Mouse (Mus musculus) neural tube, embryonic 11.5 days (tissue): ENCODE data around the gene Pacsin2. TPM values are rescaled to one million over a fixed set of nuclear protein-coding genes. Genes with fewer than 3 reads are reported as not detected.

Experiments
- ATAC-seq: fragments of 200-750 bp; cut with Nextera tagmentation; 2 replicates; pipeline ENCODE4 v1.8.0; 2017; ENCODE audit warnings: moderate number of reproducible peaks, mild to moderate bottlenecking, moderate TSS enrichment, moderate library complexity; ENCODE audit not compliant: insufficient read depth, low FRiP score, low TSS enrichment
- DNase-seq: peaks from one replicate; pipeline ENCODE4 v3.0.0-alpha.2; 2015; ENCODE audit warnings: low spot score
- H3K27ac ChIP-seq: fragments of 300-500 bp; sonication (generic); 2 replicates; pipeline ENCODE4 v1.5.1; 2014; ENCODE audit warnings: low read depth, mild to moderate bottlenecking, low read length
- H3K27me3 ChIP-seq: fragments of 300-500 bp; sonication (generic); 2 replicates; pipeline ENCODE4 v1.6.1; 2014; ENCODE audit warnings: mild to moderate bottlenecking, low read length, mixed read lengths; ENCODE audit not compliant: control insufficient read depth, insufficient read depth
- H3K36me3 ChIP-seq: fragments of 300-500 bp; sonication (generic); 2 replicates; pipeline ENCODE4 v1.6.1; 2014; ENCODE audit warnings: mild to moderate bottlenecking, low read length, moderate library complexity, mixed read lengths; ENCODE audit not compliant: control insufficient read depth, insufficient read depth
- H3K4me1 ChIP-seq: fragments of 300-500 bp; sonication (generic); 2 replicates; pipeline ENCODE4 v1.6.1; 2014; ENCODE audit warnings: low read length, mixed read lengths; ENCODE audit not compliant: control insufficient read depth, insufficient read depth
- H3K4me2 ChIP-seq: fragments of 300-500 bp; sonication (generic); 2 replicates; pipeline ENCODE4 v1.6.1; 2014; ENCODE audit warnings: low read depth, mild to moderate bottlenecking, moderate library complexity
- H3K4me3 ChIP-seq: fragments of 300-500 bp; sonication (generic); 2 replicates; pipeline ENCODE4 v1.5.1; 2014; ENCODE audit warnings: low read depth, low read length
- H3K9ac ChIP-seq: fragments of 300-500 bp; sonication (generic); 2 replicates; pipeline ENCODE4 v1.6.1; 2014; ENCODE audit warnings: mild to moderate bottlenecking, low read length
- H3K9me3 ChIP-seq: fragments of 300-500 bp; sonication (generic); 2 replicates; pipeline ENCODE4 v1.6.1; 2016; ENCODE audit warnings: low read length; ENCODE audit not compliant: control insufficient read depth
- WGBS: fragments of 180-500 bp; shearing (Covaris S2); extraction: QIAGEN DNeasy Blood & Tissue Kit; methylation state at CpG from one replicate; pipeline ENCODE4 v1.1.7; 2014; 5-methylcytosine and 5-hydroxymethylcytosine counted together
- polyA plus RNA-seq: library from polyadenylated mRNA; unstranded; fragments of >200 nt; fragmentation: Nextera tagmentation; extraction: Ambion mirVana; gene quantifications from 2 replicates; pipeline ENCODE4 v1.2.1, GENCODE M21; 2014

The Pacsin2 gene
- polyA plus RNA-seq, 1 experiment from 2014 or later = 46.2 TPM

DNA sequence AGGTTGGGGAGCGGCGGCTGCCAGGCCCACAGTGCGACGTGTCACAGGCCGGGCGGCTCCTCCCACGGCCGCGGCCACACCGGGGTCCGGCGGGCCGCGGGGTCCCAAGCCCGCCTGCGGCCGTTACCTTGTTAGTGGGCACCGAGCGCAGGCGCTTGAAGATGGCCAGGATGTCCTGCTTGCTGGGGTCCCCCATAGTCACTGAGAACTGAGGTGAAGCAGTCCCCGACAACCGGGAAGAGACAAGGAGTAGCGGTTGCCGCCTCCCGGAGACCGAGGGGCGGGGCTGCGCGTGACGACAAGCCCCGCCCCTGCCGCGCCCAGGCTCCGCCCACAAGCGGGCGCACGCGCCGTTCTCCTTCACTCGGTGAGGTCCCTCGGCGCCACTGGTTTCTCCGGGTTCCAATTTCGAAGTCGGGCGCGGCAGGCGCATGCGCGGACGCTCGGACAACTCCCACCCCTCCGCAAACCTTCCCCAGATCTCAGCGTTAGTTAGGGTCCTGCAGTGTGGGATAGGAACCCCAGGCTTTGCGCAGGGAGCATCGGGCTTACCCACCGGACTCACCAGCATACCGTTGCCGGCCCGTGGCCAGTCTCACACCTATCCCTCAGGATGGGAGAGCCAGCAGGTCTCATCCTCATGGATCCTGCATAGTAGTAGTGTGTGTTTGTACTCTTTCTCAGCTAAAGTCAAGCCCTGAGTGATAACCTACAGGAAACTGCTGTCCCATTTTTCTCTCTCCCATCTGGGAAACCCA, 114.3 kb downstream of the Pacsin2 start, which contains the start of gene Arfgap3:
Gene Arfgap3 (minus strand): TSS at position 294 of the 758 bp plus-strand sequence.
- no peaks in the 10 kb centered on the region for H3K27me3 ChIP-seq
- H3K9ac ChIP-seq = peak within 1 kb of the TSS; percentile 68
- ATAC-seq (peak; percentile 89), DNase-seq (peak; percentile 97)
- peaks cover 4% of the 10 kb centered on the region; the same call in 1 of the 2 replicates for H3K4me1 ChIP-seq
- H3K4me3 ChIP-seq = peak within 1 kb of the TSS; percentile 67
- H3K4me2 ChIP-seq = peak within 1 kb of the TSS; percentile 91
- no peaks in the 10 kb centered on the region for H3K36me3 ChIP-seq
- H3K27ac ChIP-seq = no peak within 1 kb of the TSS
- WGBS = under 1% methylated on average over 57 of the region's 60 CpGs
- no peaks in the 10 kb centered on the region for H3K9me3 ChIP-seq

GRCm38 (mm10) chr15:83349225-83349953, 115.0 kb downstream of the Pacsin2 start:
- Histone ChIP-seq H3K27me3 (no peaks in the 10 kb centered on the region), H3K9me3 (no peaks in the 10 kb centered on the region), H3K27ac (no peak overlapping the region), H3K4me1 (peaks cover 4% of the 10 kb centered on the region; the same call in 1 of the 2 replicates), H3K4me3 (peak overlapping the region; percentile 67), H3K4me2 (peak overlapping the region; percentile 91), H3K36me3 (no peaks in the 10 kb centered on the region), H3K9ac (peak overlapping the region; percentile 68)
- ATAC-seq (no peak; the same call in 1 of the 2 replicates), DNase-seq (no peak)
- WGBS = 22% methylated on average over 7 of the region's 8 CpGs

DNA sequence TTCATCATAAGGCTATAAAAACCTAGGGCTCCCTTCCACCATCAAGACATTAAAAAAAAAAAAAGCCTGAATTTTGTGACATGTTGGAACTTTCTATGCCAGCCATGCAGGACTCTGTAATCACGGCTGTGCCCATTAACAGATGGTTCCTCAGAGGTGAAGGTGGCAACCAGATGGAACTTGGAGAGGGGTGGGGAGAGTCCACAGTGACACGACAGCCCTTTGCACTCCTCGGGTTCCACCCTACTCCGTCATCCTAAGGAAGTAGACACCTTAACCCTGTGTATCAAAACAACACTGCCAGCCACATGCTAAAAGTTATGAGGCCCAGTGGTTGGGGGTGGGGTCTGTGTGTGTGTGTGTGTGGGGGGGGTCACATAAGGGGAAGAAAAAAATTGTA, 115.7 kb downstream of the Pacsin2 start:
- Histone ChIP-seq H3K4me3 (no peak overlapping the region), H3K4me1 (peaks cover 4% of the 10 kb centered on the region; the same call in 1 of the 2 replicates), H3K9me3 (no peaks in the 10 kb centered on the region), H3K9ac (no peak overlapping the region), H3K27ac (no peak overlapping the region), H3K4me2 (peak overlapping the region; percentile 91), H3K36me3 (no peaks in the 10 kb centered on the region), H3K27me3 (no peaks in the 10 kb centered on the region)
- ATAC-seq (no peak), DNase-seq (no peak)
- WGBS = 79% methylated on average over 4 of the region's 4 CpGs

DNA sequence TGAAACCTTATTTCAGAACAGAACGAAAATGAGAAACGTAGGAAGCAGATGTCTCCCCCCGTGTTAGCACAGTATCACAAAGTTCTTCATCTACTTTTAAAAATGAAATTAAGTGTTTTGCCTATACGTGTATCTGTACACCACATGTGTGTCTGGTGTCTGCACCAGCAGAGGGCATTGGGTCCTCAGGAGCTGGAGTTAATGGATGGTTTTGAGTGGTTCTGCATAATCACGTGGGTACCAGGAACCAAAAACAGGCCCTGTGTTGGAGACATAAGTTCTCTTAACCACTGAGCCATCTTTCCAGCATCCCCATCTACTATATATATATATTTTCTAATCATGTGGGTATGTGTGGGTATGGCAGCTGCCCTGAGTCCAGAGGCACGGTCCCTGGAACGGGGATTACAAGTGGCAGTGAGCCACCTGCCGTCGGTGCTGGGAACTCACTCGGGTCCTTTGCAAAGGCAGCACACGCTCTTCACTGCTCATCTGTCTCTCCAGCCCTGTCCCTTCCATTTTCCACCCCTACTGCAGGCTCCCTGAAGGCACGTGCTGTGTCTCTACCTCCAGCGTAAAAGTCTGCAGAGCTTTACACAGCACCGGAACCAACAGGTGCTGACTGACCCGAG, 118.4 kb downstream of the Pacsin2 start:
- ATAC-seq (no peak), DNase-seq (no peak)
- Histone ChIP-seq H3K27ac (no peak overlapping the region), H3K9ac (no peak overlapping the region), H3K4me1 (peaks cover 4% of the 10 kb centered on the region; the same call in 1 of the 2 replicates), H3K4me2 (no peak overlapping the region), H3K36me3 (no peaks in the 10 kb centered on the region), H3K9me3 (no peaks in the 10 kb centered on the region), H3K4me3 (no peak overlapping the region), H3K27me3 (no peaks in the 10 kb centered on the region)
- WGBS = 92% methylated on average over 15 of the region's 15 CpGs

DNA sequence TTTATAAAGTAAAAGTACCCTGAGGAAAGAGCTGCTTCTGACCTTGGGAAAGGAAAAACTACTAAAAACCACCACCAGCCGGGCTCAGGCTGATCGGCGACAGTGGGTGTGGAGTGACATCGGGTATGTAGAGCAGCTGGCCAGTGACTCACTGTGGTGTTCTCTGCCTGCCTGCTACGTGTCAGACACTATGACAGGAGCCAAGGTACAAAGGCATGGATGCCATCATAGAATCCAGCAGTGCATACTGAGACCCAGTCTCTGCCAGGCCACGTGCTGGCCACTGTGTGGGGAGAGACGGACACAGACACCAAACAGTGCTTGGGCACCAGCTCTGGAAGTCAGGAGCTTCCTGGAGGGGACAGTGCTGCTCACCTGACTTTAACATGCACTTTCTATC, 119.5 kb downstream of the Pacsin2 start:
- DNase-seq (no peak), ATAC-seq (no peak)
- no peaks in the 10 kb centered on the region for H3K27me3 ChIP-seq
- H3K9me3 ChIP-seq = no peaks in the 10 kb centered on the region
- no peaks in the 10 kb centered on the region for H3K36me3 ChIP-seq
- H3K4me2 ChIP-seq = no peak overlapping the region
- H3K9ac ChIP-seq = no peak overlapping the region
- no peak overlapping the region for H3K4me3 ChIP-seq
- H3K4me1 ChIP-seq = peaks cover 4% of the 10 kb centered on the region; the same call in 1 of the 2 replicates
- no peak overlapping the region for H3K27ac ChIP-seq
- WGBS = 76% methylated on average over 7 of the region's 7 CpGs

DNA sequence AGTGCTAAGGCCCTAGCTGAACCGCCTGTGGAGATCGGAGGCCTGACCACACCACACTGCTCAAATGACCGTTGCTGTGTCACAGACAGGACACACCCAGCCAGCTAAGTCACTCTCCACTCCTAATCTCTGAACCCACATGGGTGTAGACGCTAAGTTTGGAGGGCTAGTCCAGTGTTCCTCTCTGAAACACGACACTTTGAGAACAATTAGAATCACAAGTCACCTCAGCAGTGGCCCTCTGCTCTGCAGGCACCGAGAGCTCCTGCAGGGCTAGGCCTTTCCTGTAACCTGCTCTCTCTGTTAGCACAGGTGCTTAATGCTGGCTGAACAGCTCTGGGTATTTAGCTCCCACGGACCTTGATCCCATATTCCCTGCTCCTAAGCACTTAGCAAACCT, 120.2 kb downstream of the Pacsin2 start:
- no peak for ATAC-seq

GRCm38 (mm10) chr15:83338908-83339307, 125.5 kb downstream of the Pacsin2 start:
- Histone ChIP-seq H3K4me3 (no peak overlapping the region), H3K27ac (no peak overlapping the region), H3K27me3 (no peaks in the 10 kb centered on the region), H3K4me2 (no peak overlapping the region), H3K36me3 (no peaks in the 10 kb centered on the region), H3K9ac (no peak overlapping the region), H3K9me3 (no peaks in the 10 kb centered on the region), H3K4me1 (no peaks in the 10 kb centered on the region)
- 93% methylated on average over 6 of the region's 6 CpGs for WGBS
- no peak for ATAC-seq
- DNase-seq = no peak

More for the DNA sequence above, 120.2 kb downstream of the Pacsin2 start:
- no peak overlapping the region for H3K4me2 ChIP-seq
- no peak for DNase-seq
- no peaks in the 10 kb centered on the region; the same call in 1 of the 2 replicates for H3K4me1 ChIP-seq
- 25% methylated on average over 7 of the region's 7 CpGs for WGBS
- no peak overlapping the region for H3K27ac ChIP-seq
- H3K27me3 ChIP-seq = no peaks in the 10 kb centered on the region
- H3K9ac ChIP-seq = no peak overlapping the region
- no peaks in the 10 kb centered on the region for H3K36me3 ChIP-seq
- H3K4me3 ChIP-seq = no peak overlapping the region
- no peaks in the 10 kb centered on the region for H3K9me3 ChIP-seq

GRCm38 (mm10) chr15:83337903-83338870, 126.2 kb downstream of the Pacsin2 start:
- H3K9me3 ChIP-seq = no peaks in the 10 kb centered on the region
- no peaks in the 10 kb centered on the region for H3K36me3 ChIP-seq
- no peak overlapping the region for H3K4me2 ChIP-seq
- ATAC-seq = no peak
- H3K27me3 ChIP-seq = no peaks in the 10 kb centered on the region
- no peaks in the 10 kb centered on the region for H3K4me1 ChIP-seq
- H3K4me3 ChIP-seq = no peak overlapping the region
- no peak for DNase-seq
- H3K9ac ChIP-seq = no peak overlapping the region
- H3K27ac ChIP-seq = no peak overlapping the region
- WGBS = 86% methylated on average over 8 of the region's 8 CpGs
